Mouse (Mus musculus): ENCODE data around the gene Fbxw5.

DNA sequence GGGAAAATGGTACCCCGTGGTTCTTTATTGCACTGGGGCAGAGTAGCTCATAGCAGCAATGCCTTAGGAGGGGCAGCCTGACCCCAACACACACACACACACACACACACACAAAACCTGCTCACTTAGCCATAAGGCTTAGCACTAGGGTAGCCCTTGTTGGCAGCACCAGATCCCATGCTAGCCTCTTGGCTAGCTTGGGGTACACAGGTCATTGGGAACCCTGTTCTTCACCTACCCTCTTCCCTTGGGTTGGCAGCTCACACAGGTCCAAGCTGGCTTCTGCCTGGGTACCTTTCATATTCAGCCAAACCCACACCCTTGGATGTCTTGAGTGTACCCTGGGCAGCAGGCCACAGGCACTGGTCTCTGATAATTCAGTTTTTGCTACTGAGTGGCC is 4.5 kb downstream of the Fbxw5 start:
- no peak for TF ChIP-seq CTCF (IDR thresholded peaks at IDR 0.05; ENCODE audit: borderline replicate concordance, extremely low read depth, insufficient read depth, insufficient read length)
- no peak for TF ChIP-seq POLR2A (IDR thresholded peaks at IDR 0.05; ENCODE audit: borderline replicate concordance, extremely low read depth, insufficient read depth, insufficient read length, poor library complexity, severe bottlenecking)

Data from brain, embryonic 14.5 days (tissue).